ENCODE assay signal across 8 mouse cellular contexts in the genomic region with DNA sequence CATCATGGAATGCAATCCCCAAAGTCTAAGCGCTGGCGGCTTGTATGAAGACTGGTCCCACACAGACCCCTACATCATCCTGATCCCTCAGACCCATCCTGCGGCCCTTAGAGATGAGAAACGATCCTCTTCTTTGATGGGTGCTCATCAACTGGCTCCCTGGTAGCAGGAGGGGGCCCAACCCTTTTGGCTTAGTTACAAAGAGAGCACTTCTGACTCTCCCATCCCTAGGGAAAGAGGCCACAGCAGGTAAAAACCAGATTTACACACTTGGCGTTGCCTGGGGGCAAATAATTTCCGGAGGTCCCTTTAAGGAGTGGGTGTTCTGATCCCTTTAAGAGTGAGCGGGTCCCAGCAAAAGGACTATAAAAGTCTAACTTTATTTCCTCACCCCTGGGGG. TPM values are rescaled to one million over a fixed set of nuclear protein-coding genes. Genes with fewer than 3 reads are reported as not detected.
DNase-seq lines count a peak whose midpoint lies in the region; ATAC-seq and TF ChIP-seq lines count a peak whose summit lies in the region.

No protein-coding gene starts in this region.

- H3K4me2 ChIP-seq in heart, embryonic 15.5 days = peak overlapping the region; percentile 85
- H3K4me2 ChIP-seq in hindbrain, embryonic 12.5 days (replicated peaks) = peak overlapping the region; percentile 71
- H3K4me2 ChIP-seq in midbrain, embryonic 11.5 days = 0 out of 2 replicates have a peak overlapping the region, but pooled peaks have one; percentile 63

- no peak for TF ChIP-seq CTCF in bone marrow macrophage, adult 2 months (IDR thresholded peaks at IDR 0.05; ENCODE audit: low read depth, low read length)

- WGBS in heart, embryonic 15.5 days = 7% methylated on average over 7 of the region's 7 CpGs
- 3% methylated on average over 7 of the region's 7 CpGs for WGBS in hindbrain, embryonic 12.5 days
- 1% methylated on average over 7 of the region's 7 CpGs for WGBS in midbrain, embryonic 11.5 days

- TF ChIP-seq POLR2A in bone marrow macrophage, adult 2 months (IDR thresholded peaks at IDR 0.05; ENCODE audit: borderline replicate concordance, low read depth, low read length) = no peak

- H3K4me1 ChIP-seq in heart, embryonic 15.5 days (replicated peaks) = peaks cover 35% of the 10 kb centered on the region
- H3K4me1 ChIP-seq in bone marrow macrophage, adult 2 months (ENCODE audit: control insufficient read depth, insufficient read depth, low read length) = peaks cover 13% of the 10 kb centered on the region
- peaks cover 35% of the 10 kb centered on the region for H3K4me1 ChIP-seq in hindbrain, embryonic 12.5 days
- H3K4me1 ChIP-seq in midbrain, embryonic 11.5 days (ENCODE audit: control insufficient read depth, insufficient read depth, low read length) = peaks cover 29% of the 10 kb centered on the region

- H3K9me3 ChIP-seq in heart, embryonic 15.5 days (replicated peaks) = no peaks in the 10 kb centered on the region
- H3K9me3 ChIP-seq in hindbrain, embryonic 12.5 days (replicated peaks) = no peaks in the 10 kb centered on the region
- no peaks in the 10 kb centered on the region for H3K9me3 ChIP-seq in midbrain, embryonic 11.5 days (ENCODE audit: control insufficient read depth, low read length)

- H3K27me3 ChIP-seq in heart, embryonic 15.5 days = peaks cover 75% of the 10 kb centered on the region
- peaks cover 81% of the 10 kb centered on the region for H3K27me3 ChIP-seq in hindbrain, embryonic 12.5 days
- peaks cover 59% of the 10 kb centered on the region for H3K27me3 ChIP-seq in midbrain, embryonic 11.5 days (ENCODE audit: control insufficient read depth, insufficient read depth, low read length)

- intact Hi-C loops in heart, postnatal 36 days (cut with DNase I) = no loop called here

- no peaks in the 10 kb centered on the region for H3K36me3 ChIP-seq in heart, embryonic 15.5 days
- H3K36me3 ChIP-seq in hindbrain, embryonic 12.5 days = no peaks in the 10 kb centered on the region
- no peaks in the 10 kb centered on the region for H3K36me3 ChIP-seq in midbrain, embryonic 11.5 days (ENCODE audit: control insufficient read depth, insufficient read depth, low read length)

- no peak overlapping the region for H3K27ac ChIP-seq in heart, embryonic 15.5 days
- no peak overlapping the region for H3K27ac ChIP-seq in bone marrow macrophage, adult 2 months (ENCODE audit: insufficient read depth, low read depth, low read length)
- H3K27ac ChIP-seq in hindbrain, embryonic 12.5 days = no peak overlapping the region
- no peak overlapping the region for H3K27ac ChIP-seq in midbrain, embryonic 11.5 days (ENCODE audit: low read depth, low read length)

- no peak for DNase-seq in heart, postnatal 36 days
- peak; percentile 93 for DNase-seq in midbrain, embryonic 11.5 days (ENCODE audit: low spot score, missing footprints)
- no peak for DNase-seq in right cerebral cortex, postnatal 36 days (ENCODE audit: low spot score in 2 of 2)
- no peak for DNase-seq in spleen, postnatal 14 days (ENCODE audit: low spot score in 2 of 2)
- no peak for DNase-seq in urinary bladder, postnatal 14 days (ENCODE audit: low spot score)

- H3K9ac ChIP-seq in heart, embryonic 15.5 days = 0 out of 2 replicates have a peak overlapping the region, but pooled peaks have one; percentile 54
- no peak overlapping the region; the same call in 1 of the 2 replicates for H3K9ac ChIP-seq in hindbrain, embryonic 12.5 days
- H3K9ac ChIP-seq in midbrain, embryonic 11.5 days (ENCODE audit: low read length) = no peak overlapping the region

- peak overlapping the region; percentile 51 for H3K4me3 ChIP-seq in heart, embryonic 15.5 days
- H3K4me3 ChIP-seq in bone marrow macrophage, adult 2 months (ENCODE audit: insufficient read depth, low read length) = peak overlapping the region; percentile 59; the same call in 1 of the 2 replicates
- H3K4me3 ChIP-seq in hindbrain, embryonic 12.5 days = peak overlapping the region; percentile 34
- no peak overlapping the region; the same call in 1 of the 2 replicates for H3K4me3 ChIP-seq in midbrain, embryonic 11.5 days (ENCODE audit: low read depth, low read length)

- ATAC-seq in heart, embryonic 15.5 days (replicated peaks; ENCODE audit: insufficient number of reproducible peaks, insufficient read depth, low FRiP score, low read depth) = no peak
- no peak for ATAC-seq in hindbrain, embryonic 12.5 days (ENCODE audit: low FRiP score)
- no peak for ATAC-seq in midbrain, embryonic 11.5 days (ENCODE audit: low FRiP score)

RNA-seq across cellular contexts. Expression of a gene that starts 2.8 kb away (rescaled TPM):
- 3.3 and 5.1 TPM in 2 replicates for polyA plus RNA-seq in heart, embryonic 15.5 days (2015; fragmentation: Nextera tagmentation; extraction: Ambion mirVana)
- 10 to 100 TPM; 18.6 TPM for total RNA-seq in heart, postnatal 36 days (2021)
- polyA plus RNA-seq in bone marrow macrophage, adult 2 months (2012; ENCODE audit: insufficient read depth, insufficient read length, missing spikeins) = 22.3 and 28.2 TPM in 2 replicates
- 6.7 and 6.8 TPM in 2 replicates for polyA plus RNA-seq in hindbrain, embryonic 12.5 days (2016; fragmentation: Nextera tagmentation; extraction: Ambion mirVana)
- 1.4 and 1.5 TPM in 2 replicates for polyA plus RNA-seq in midbrain, embryonic 11.5 days (2014; fragmentation: Nextera tagmentation; extraction: Ambion mirVana)

RNA-seq across cellular contexts. Expression of a gene that starts 28.9 kb away (rescaled TPM):
- 16.5 and 20.5 TPM in 2 replicates for polyA plus RNA-seq in heart, embryonic 15.5 days (2015; fragmentation: Nextera tagmentation; extraction: Ambion mirVana)
- 1 to 10 TPM; 9.1 to 9.3 TPM for total RNA-seq in heart, postnatal 36 days (2021)
- polyA plus RNA-seq in bone marrow macrophage, adult 2 months (2012; ENCODE audit: insufficient read depth, insufficient read length, missing spikeins) = 20.4 and 21.3 TPM in 2 replicates
- 26.9 and 29.6 TPM in 2 replicates for polyA plus RNA-seq in hindbrain, embryonic 12.5 days (2016; fragmentation: Nextera tagmentation; extraction: Ambion mirVana)
- polyA plus RNA-seq in midbrain, embryonic 11.5 days (2014; fragmentation: Nextera tagmentation; extraction: Ambion mirVana) = 17.3 and 19.2 TPM in 2 replicates

RNA-seq across cellular contexts. Expression of a gene that starts 35.6 kb away (rescaled TPM):
- 80.6 and 87.9 TPM in 2 replicates for polyA plus RNA-seq in heart, embryonic 15.5 days (2015; fragmentation: Nextera tagmentation; extraction: Ambion mirVana)
- 100 to 1,000 TPM; 340 to 367 TPM for total RNA-seq in heart, postnatal 36 days (2021)
- 63.4 and 76.0 TPM in 2 replicates for polyA plus RNA-seq in bone marrow macrophage, adult 2 months (2012; ENCODE audit: insufficient read depth, insufficient read length, missing spikeins)
- polyA plus RNA-seq in hindbrain, embryonic 12.5 days (2016; fragmentation: Nextera tagmentation; extraction: Ambion mirVana) = 53.8 and 56.8 TPM in 2 replicates
- 40.5 and 44.4 TPM in 2 replicates for polyA plus RNA-seq in midbrain, embryonic 11.5 days (2014; fragmentation: Nextera tagmentation; extraction: Ambion mirVana)
